Mouse (Mus musculus): ENCODE data around the gene Tmem18. TPM values are rescaled to one million over a fixed set of nuclear protein-coding genes. Genes with fewer than 3 reads are reported as not detected.

Gene Tmem18
- total RNA-seq (2022) = 10 to 100 TPM; 36.4 to 38.4 (median 37.2) TPM

- DNase-seq (ENCODE audit: low spot score in 2 of 2) = peak; percentile 80 to 84
These were observed at the start of gene Tmem18 for GRCm38 (mm10) chr12:30584356-30584740. Tmem18 (plus strand) TSS chr12:30584426.

GRCm38 (mm10) chr12:30557349-30557748 lies 26.9 kb upstream of the Tmem18 start:
- DNase-seq (ENCODE audit: low spot score in 2 of 2) = no peak

GRCm38 (mm10) chr12:30561411-30561810 lies 22.8 kb upstream of the Tmem18 start:
- DNase-seq (ENCODE audit: low spot score in 2 of 2) = no peak

- no peak for DNase-seq (ENCODE audit: low spot score in 2 of 2)
These were observed 12.2 kb upstream of the Tmem18 start for GRCm38 (mm10) chr12:30572075-30572474.

- DNase-seq (ENCODE audit: low spot score in 2 of 2) = no peak
These were observed 8.3 kb upstream of the Tmem18 start for GRCm38 (mm10) chr12:30575952-30576351.

GRCm38 (mm10) chr12:30578019-30578418 lies 6.2 kb upstream of the Tmem18 start:
- DNase-seq (ENCODE audit: low spot score in 2 of 2) = peak; percentile 35 to 71

GRCm38 (mm10) chr12:30581277-30581676 lies 2.9 kb upstream of the Tmem18 start:
- no peak for DNase-seq (ENCODE audit: low spot score in 2 of 2)

GRCm38 (mm10) chr12:30583586-30584355 lies 455 bp upstream of the Tmem18 start:
- DNase-seq (ENCODE audit: low spot score in 2 of 2) = peak in 1 of 2 experiments; percentile 19

GRCm38 (mm10) chr12:30584863-30585262 lies 637 bp downstream of the Tmem18 start:
- DNase-seq (ENCODE audit: low spot score in 2 of 2) = no peak

- DNase-seq (ENCODE audit: low spot score in 2 of 2) = no peak
These were observed 7.6 kb downstream of the Tmem18 start for GRCm38 (mm10) chr12:30591832-30592231.

- DNase-seq (ENCODE audit: low spot score in 2 of 2) = peak; percentile 23 to 57
These were observed 12.7 kb downstream of the Tmem18 start for GRCm38 (mm10) chr12:30596818-30597407.

- DNase-seq (ENCODE audit: low spot score in 2 of 2) = no peak
These were observed 14.7 kb downstream of the Tmem18 start for GRCm38 (mm10) chr12:30598955-30599354.

- DNase-seq (ENCODE audit: low spot score in 2 of 2) = no peak
These were observed 15.2 kb downstream of the Tmem18 start for GRCm38 (mm10) chr12:30599474-30599873.

- no peak for DNase-seq (ENCODE audit: low spot score in 2 of 2)
These were observed 15.8 kb downstream of the Tmem18 start for GRCm38 (mm10) chr12:30599997-30600396.

GRCm38 (mm10) chr12:30604012-30604411 lies 19.8 kb downstream of the Tmem18 start:
- DNase-seq (ENCODE audit: low spot score in 2 of 2) = no peak

- no peak for DNase-seq (ENCODE audit: low spot score in 2 of 2)
These were observed 20.6 kb downstream of the Tmem18 start for GRCm38 (mm10) chr12:30604876-30605275.

- no peak for DNase-seq (ENCODE audit: low spot score in 2 of 2)
These were observed 21.7 kb downstream of the Tmem18 start for GRCm38 (mm10) chr12:30605941-30606340.

GRCm38 (mm10) chr12:30606743-30607142 lies 22.5 kb downstream of the Tmem18 start:
- no peak for DNase-seq (ENCODE audit: low spot score in 2 of 2)

- DNase-seq (ENCODE audit: low spot score in 2 of 2) = peak in 1 of 2 experiments; percentile 11
These were observed 34.2 kb downstream of the Tmem18 start for GRCm38 (mm10) chr12:30618425-30618824.

- DNase-seq (ENCODE audit: low spot score in 2 of 2) = no peak
These were observed 44.2 kb downstream of the Tmem18 start for GRCm38 (mm10) chr12:30628466-30628865.

- no peak for DNase-seq (ENCODE audit: low spot score in 2 of 2)
These were observed 50.3 kb downstream of the Tmem18 start for GRCm38 (mm10) chr12:30634534-30634933.
